Mouse (Mus musculus) MEL (cell line): ENCODE results near the gene Sh2b1. TPM values are rescaled to one million over a fixed set of nuclear protein-coding genes. Genes with fewer than 3 reads are reported as not detected.

ENCODE experiments used
- DNase-seq: peaks from one replicate; pipeline ENCODE4 v3.0.0; 2011; ENCODE audit warnings: low read depth, low spot score
- H3K27ac ChIP-seq: 2 replicates; pipeline ENCODE4 v1.5.1; 2012; ENCODE audit warnings: low read depth, mild to moderate bottlenecking, control low read depth, low read length, moderate library complexity; ENCODE audit not compliant: control insufficient read depth
- H3K27me3 ChIP-seq, 2 experiments: fragments of 150-350 bp in 1 of 2; sonication (generic) in 1 of 2; 2 replicates each; pipeline ENCODE4 v1.6.1; 2012; ENCODE audit warnings: low read length in 2 of 2, mild to moderate bottlenecking in 2 of 2, improper control_type of control experiment in 1 of 2, moderate library complexity in 1 of 2; ENCODE audit not compliant: insufficient read depth in 2 of 2, control insufficient read depth in 1 of 2
- H3K36me3 ChIP-seq, 2 experiments: 2 replicates each; pipeline ENCODE4 v1.6.1; 2012 to 2014; ENCODE audit warnings: low read length in 2 of 2, improper control_type of control experiment in 1 of 2, inconsistent platforms in 1 of 2, mild to moderate bottlenecking in 1 of 2; ENCODE audit not compliant: insufficient read depth in 2 of 2, control insufficient read depth in 1 of 2
- H3K4me1 ChIP-seq, 2 experiments: fragments of 150-350 bp in 1 of 2; sonication (generic) in 1 of 2; 2 replicates each; pipeline ENCODE4 v1.6.1; 2012; ENCODE audit warnings: low read length in 2 of 2, improper control_type of control experiment in 1 of 2, mild to moderate bottlenecking in 1 of 2; ENCODE audit not compliant: insufficient read depth in 2 of 2, control insufficient read depth in 1 of 2
- H3K4me3 ChIP-seq, 2 experiments: fragments of 150-350 bp in 1 of 2; sonication (generic) in 1 of 2; 2 replicates each; pipeline ENCODE4 v1.5.1; 2012; ENCODE audit warnings: low read depth in 2 of 2, low read length in 2 of 2, mild to moderate bottlenecking in 2 of 2, moderate library complexity in 2 of 2, control low read depth in 1 of 2, improper control_type of control experiment in 1 of 2; ENCODE audit not compliant: control insufficient read depth in 1 of 2, insufficient read depth in 1 of 2
- H3K79me2 ChIP-seq: 2 replicates; pipeline ENCODE4 v1.6.1; 2012; ENCODE audit warnings: mild to moderate bottlenecking, low read length, moderate library complexity; ENCODE audit not compliant: control insufficient read depth, poor library complexity, insufficient read depth
- H3K9ac ChIP-seq: 2 replicates; pipeline ENCODE4 v1.6.1; 2012; ENCODE audit warnings: low read depth, mild to moderate bottlenecking, control low read depth, low read length, moderate library complexity; ENCODE audit not compliant: control insufficient read depth, poor library complexity, severe bottlenecking
- H3K9me3 ChIP-seq: fragments of 150-350 bp; sonication (generic); replicated peaks from 2 replicates; pipeline ENCODE4 v1.6.1; 2012; ENCODE audit warnings: mild to moderate bottlenecking, low read length, improper control_type of control experiment, moderate library complexity; ENCODE audit not compliant: insufficient read depth
- BHLHE40 ChIP-seq: IDR thresholded peaks from 2 replicates; pipeline ENCODE4 v1.6.1; 2012; ENCODE audit warnings: low read depth, mild to moderate bottlenecking, inconsistent platforms, low read length, improper control_type of control experiment, borderline replicate concordance
- CHD2 ChIP-seq: IDR thresholded peaks from 2 replicates; pipeline ENCODE4 v1.6.1; 2011; ENCODE audit warnings: low read length, improper control_type of control experiment
- CTCF ChIP-seq, 3 experiments: IDR thresholded peaks in 2 of 3; conservative IDR thresholded peaks in 1 of 3; 2 replicates each; pipeline ENCODE4 v1.5.1; 2011 to 2012; ENCODE audit warnings: low read length in 3 of 3, low read depth in 2 of 3, mild to moderate bottlenecking in 2 of 3, improper control_type of control experiment in 1 of 3, inconsistent platforms in 1 of 3, mixed read lengths in 1 of 3, moderate library complexity in 1 of 3; ENCODE audit not compliant: control insufficient read depth in 1 of 3, insufficient read depth in 1 of 3, poor library complexity in 1 of 3, severe bottlenecking in 1 of 3
- EP300 ChIP-seq, 2 experiments: IDR thresholded peaks; 2 replicates each; pipeline ENCODE4 v1.6.1; 2011; ENCODE audit warnings: improper control_type of control experiment in 2 of 2, low read length in 2 of 2, low read depth in 1 of 2, mild to moderate bottlenecking in 1 of 2
- ETS1 ChIP-seq: IDR thresholded peaks from 2 replicates; pipeline ENCODE4 v1.6.1; 2012; ENCODE audit warnings: low read depth, mild to moderate bottlenecking, inconsistent platforms, low read length, improper control_type of control experiment, moderate library complexity
- GABPA ChIP-seq: IDR thresholded peaks from 2 replicates; pipeline ENCODE4 v1.6.1; 2012; ENCODE audit warnings: low read depth, mild to moderate bottlenecking, inconsistent platforms, low read length, improper control_type of control experiment, moderate library complexity
- HCFC1 ChIP-seq: IDR thresholded peaks from 2 replicates; pipeline ENCODE4 v1.6.1; 2012; ENCODE audit warnings: low read depth, mild to moderate bottlenecking, inconsistent platforms, low read length, improper control_type of control experiment, moderate library complexity
- JUND ChIP-seq: IDR thresholded peaks from 2 replicates; pipeline ENCODE4 v1.6.1; 2011; ENCODE audit warnings: low read depth, mild to moderate bottlenecking, improper control_type of control experiment, low read length
- KAT2A ChIP-seq: conservative IDR thresholded peaks from 2 replicates; pipeline ENCODE4 v1.6.1; 2012; ENCODE audit warnings: low read depth, low read length, improper control_type of control experiment, inconsistent platforms
- MYB ChIP-seq: IDR thresholded peaks from 2 replicates; pipeline ENCODE4 v1.6.1; 2011; ENCODE audit warnings: mild to moderate bottlenecking, low read depth, low read length, improper control_type of control experiment
- MYC ChIP-seq: IDR thresholded peaks from 2 replicates; pipeline ENCODE4 v1.6.1; 2011; ENCODE audit warnings: low read depth, mild to moderate bottlenecking, low read length, improper control_type of control experiment, moderate library complexity
- NRF1 ChIP-seq: IDR thresholded peaks from 2 replicates; pipeline ENCODE4 v1.6.1; 2014; ENCODE audit warnings: low read depth, mild to moderate bottlenecking, inconsistent platforms, low read length, improper control_type of control experiment, moderate library complexity; ENCODE audit not compliant: poor library complexity, insufficient read depth, severe bottlenecking
- POLR2AphosphoS2 ChIP-seq: IDR thresholded peaks from 2 replicates; pipeline ENCODE4 v1.6.1; 2011; ENCODE audit warnings: low read length, improper control_type of control experiment
- POLR2AphosphoS5 ChIP-seq: IDR thresholded peaks from 2 replicates; pipeline ENCODE4 v1.6.1; 2012; ENCODE audit warnings: low read depth, borderline replicate concordance, mild to moderate bottlenecking, inconsistent platforms, low read length, moderate library complexity, mixed read lengths
- RAD21 ChIP-seq: IDR thresholded peaks from 2 replicates; pipeline ENCODE4 v1.6.1; 2011; ENCODE audit warnings: mild to moderate bottlenecking, low read depth, low read length, improper control_type of control experiment
- SIN3A ChIP-seq: IDR thresholded peaks from 2 replicates; pipeline ENCODE4 v1.6.1; 2012; ENCODE audit warnings: low read length, improper control_type of control experiment, inconsistent platforms
- TBP ChIP-seq: IDR thresholded peaks from 2 replicates; pipeline ENCODE4 v1.8.0; 2011; ENCODE audit warnings: low read depth, low read length, improper control_type of control experiment
- TCF12 ChIP-seq: IDR thresholded peaks from 2 replicates; pipeline ENCODE4 v1.6.1; 2014; ENCODE audit warnings: low read depth, mild to moderate bottlenecking, inconsistent platforms, low read length, improper control_type of control experiment, moderate library complexity
- USF1 ChIP-seq: IDR thresholded peaks from 2 replicates; pipeline ENCODE4 v1.6.1; 2014; ENCODE audit warnings: low read depth, mild to moderate bottlenecking, inconsistent platforms, low read length, improper control_type of control experiment, moderate library complexity
- USF2 ChIP-seq, 2 experiments: IDR thresholded peaks; 2 replicates each; pipeline ENCODE4 v1.6.1; 2011 to 2012; ENCODE audit warnings: improper control_type of control experiment in 2 of 2, low read length in 2 of 2, borderline replicate concordance in 1 of 2, inconsistent platforms in 1 of 2, low read depth in 1 of 2, mild to moderate bottlenecking in 1 of 2; ENCODE audit not compliant: insufficient read depth in 1 of 2
- ZC3H11A ChIP-seq: IDR thresholded peaks from 2 replicates; pipeline ENCODE4 v1.6.1; 2012; ENCODE audit warnings: low read depth, mild to moderate bottlenecking, inconsistent platforms, low read length, improper control_type of control experiment
- ZKSCAN1 ChIP-seq: IDR thresholded peaks from 2 replicates; pipeline ENCODE4 v1.6.1; 2012; ENCODE audit warnings: low read depth, mild to moderate bottlenecking, inconsistent platforms, low read length, improper control_type of control experiment, moderate library complexity
- ZMIZ1 ChIP-seq: IDR thresholded peaks from 2 replicates; pipeline ENCODE4 v1.6.1; 2012; ENCODE audit warnings: low read depth, mild to moderate bottlenecking, inconsistent platforms, low read length, improper control_type of control experiment, moderate library complexity
- ZNF384 ChIP-seq: IDR thresholded peaks from 2 replicates; pipeline ENCODE4 v1.6.1; 2012; ENCODE audit warnings: low read depth, mild to moderate bottlenecking, inconsistent platforms, low read length, improper control_type of control experiment
- polyA plus RNA-seq, 2 experiments: library from polyadenylated mRNA; stranded (reverse) in 1 of 2; unstranded in 1 of 2; fragments of >175 nt in 1 of 2; fragments of >200 nt in 1 of 2; gene quantifications; 2 replicates each; pipeline versions ENCODE4 v1.2.1 to v1.2.4; 2012; ENCODE audit warnings: low replicate concordance in 2 of 2, low read depth in 1 of 2; ENCODE audit not compliant: insufficient read length in 2 of 2, insufficient read depth in 1 of 2, missing spikeins in 1 of 2
- total RNA-seq: library from RNA; depleted of rRNA; stranded (reverse); fragments of 300-350 nt; gene quantifications from 2 replicates; pipeline ENCODE4 v1.2.3, GENCODE M21; 2012

Gene Sh2b1
- total and polyA plus RNA-seq, 3 experiments = 13.1 to 48.9 TPM; not detected in 1

- TF ChIP-seq HCFC1 (no peak), NRF1 (no peak), SIN3A (peak; percentile 80), MYC (no peak), USF2 (IDR thresholded peaks at IDR 0.05; ENCODE audit: borderline replicate concordance in 1 of 2, insufficient read depth in 1 of 2, low read depth in 1 of 2, low read length in 2 of 2) (no peak), ETS1 (no peak), TCF12 (no peak), ZKSCAN1 (no peak)
Observed at GRCm38 (mm10) chr7:126481699-126482098, 6.5 kb upstream of the Sh2b1 start (continued).

GRCm38 (mm10) chr7:126474486-126474955, 703 bp downstream of the Sh2b1 start:
- H3K4me3 ChIP-seq = peak overlapping the region; percentile 89 to 90
- H3K27me3 ChIP-seq = no peaks in the 10 kb centered on the region
- peak overlapping the region; percentile 93 for H3K9ac ChIP-seq
- peak overlapping the region; percentile 98 for H3K27ac ChIP-seq
- H3K4me1 ChIP-seq = peaks cover 19 to 36% of the 10 kb centered on the region in 2 experiments
- H3K36me3 ChIP-seq = peaks cover 0 to 27% of the 10 kb centered on the region in 2 experiments; a peak in 3 of 4 replicates
- no peak for DNase-seq
- no peaks in the 10 kb centered on the region for H3K9me3 ChIP-seq
- TF ChIP-seq EP300 (IDR thresholded peaks at IDR 0.05; ENCODE audit: low read depth in 1 of 2, low read length in 2 of 2) (no peak), ZMIZ1 (no peak), RAD21 (no peak)
- peaks cover 19% of the 10 kb centered on the region for H3K79me2 ChIP-seq

- TF ChIP-seq ZNF384 = no peak
- no peak for TF ChIP-seq BHLHE40
- no peak for TF ChIP-seq GABPA
- TF ChIP-seq ZC3H11A = no peak
- no peak for TF ChIP-seq TBP
- TF ChIP-seq USF1 = no peak
- no peak for TF ChIP-seq EP300 (IDR thresholded peaks at IDR 0.05; ENCODE audit: low read depth in 1 of 2, low read length in 2 of 2)
- TF ChIP-seq HCFC1 = no peak
- TF ChIP-seq MYB = no peak
- TF ChIP-seq USF2 (IDR thresholded peaks at IDR 0.05; ENCODE audit: borderline replicate concordance in 1 of 2, insufficient read depth in 1 of 2, low read depth in 1 of 2, low read length in 2 of 2) = no peak
- no peak for TF ChIP-seq CHD2
- no peak for TF ChIP-seq CTCF (IDR thresholded peaks at IDR 0.05 in 2 of 3, conservative IDR thresholded peaks at IDR 0.05 in 1 of 3; ENCODE audit: control insufficient read depth in 1 of 3, insufficient read depth in 1 of 3, low read depth in 2 of 3, low read length in 3 of 3, poor library complexity in 1 of 3, severe bottlenecking in 1 of 3)
- TF ChIP-seq POLR2AphosphoS5 = no peak
- TF ChIP-seq ZKSCAN1 = no peak
- no peak for TF ChIP-seq KAT2A
- no peak for TF ChIP-seq JUND
- no peak for TF ChIP-seq POLR2AphosphoS2
- DNase-seq = no peak
- Histone ChIP-seq H3K4me1 (peaks cover 19 to 40% of the 10 kb centered on the region in 2 experiments), H3K9ac (no peak overlapping the region; the same call in 1 of the 2 replicates), H3K4me3 (peak overlapping the region; percentile 89 to 90), H3K27me3 (no peaks in the 10 kb centered on the region), H3K9me3 (no peaks in the 10 kb centered on the region), H3K36me3 (peaks cover 1 to 30% of the 10 kb centered on the region in 2 experiments; a peak in 3 of 4 replicates), H3K27ac (no peak overlapping the region), H3K79me2 (peaks cover 19% of the 10 kb centered on the region)
Observed at GRCm38 (mm10) chr7:126473470-126474086, 1.6 kb downstream of the Sh2b1 start.
